Mouse (Mus musculus): ENCODE data around the gene Cdk13.

Cdk13 gene

GRCm38 (mm10) chr13:17804909-17805613 lies at the start of gene Cdk13:
Gene Cdk13 (minus strand): TSS chr13:17805097.
- peak; percentile 99 for DNase-seq

GRCm38 (mm10) chr13:17843336-17843735 lies 38.4 kb upstream of the Cdk13 start:
- DNase-seq = no peak

GRCm38 (mm10) chr13:17842756-17843155 lies 37.9 kb upstream of the Cdk13 start:
- no peak for DNase-seq

GRCm38 (mm10) chr13:17839137-17839536 lies 34.2 kb upstream of the Cdk13 start:
- no peak for DNase-seq

GRCm38 (mm10) chr13:17838484-17838851 lies 33.6 kb upstream of the Cdk13 start:
- peak; percentile 84 for DNase-seq

GRCm38 (mm10) chr13:17837610-17838483 lies 33.0 kb upstream of the Cdk13 start:
- peak; percentile 57 for DNase-seq

GRCm38 (mm10) chr13:17836808-17837207 lies 31.9 kb upstream of the Cdk13 start:
- DNase-seq = no peak

- DNase-seq = no peak
Measured at GRCm38 (mm10) chr13:17832940-17833339, 28.0 kb upstream of the Cdk13 start.

GRCm38 (mm10) chr13:17817226-17817625 lies 12.3 kb upstream of the Cdk13 start:
- no peak for DNase-seq

GRCm38 (mm10) chr13:17805614-17805975 lies 698 bp upstream of the Cdk13 start:
- DNase-seq = no peak

GRCm38 (mm10) chr13:17804058-17804841 lies 647 bp downstream of the Cdk13 start:
- DNase-seq = peak; percentile 60

GRCm38 (mm10) chr13:17803331-17804057 lies 1.4 kb downstream of the Cdk13 start:
- peak; percentile 87 for DNase-seq

GRCm38 (mm10) chr13:17802880-17803279 lies 2.0 kb downstream of the Cdk13 start:
- no peak for DNase-seq

GRCm38 (mm10) chr13:17799735-17800134 lies 5.2 kb downstream of the Cdk13 start:
- DNase-seq = no peak

GRCm38 (mm10) chr13:17795757-17796456 lies 9.0 kb downstream of the Cdk13 start:
- DNase-seq = no peak

GRCm38 (mm10) chr13:17783643-17784042 lies 21.3 kb downstream of the Cdk13 start:
- no peak for DNase-seq

- no peak for DNase-seq
Measured at GRCm38 (mm10) chr13:17779923-17780322, 25.0 kb downstream of the Cdk13 start.

GRCm38 (mm10) chr13:17776303-17776702 lies 28.6 kb downstream of the Cdk13 start:
- DNase-seq = no peak

- no peak for DNase-seq
Measured at GRCm38 (mm10) chr13:17775364-17775763, 29.5 kb downstream of the Cdk13 start.

GRCm38 (mm10) chr13:17773112-17773511 lies 31.8 kb downstream of the Cdk13 start:
- no peak for DNase-seq

GRCm38 (mm10) chr13:17772574-17772973 lies 32.3 kb downstream of the Cdk13 start:
- no peak for DNase-seq

- no peak for DNase-seq
Measured at GRCm38 (mm10) chr13:17762405-17762804, 42.5 kb downstream of the Cdk13 start.

Measured in lung, postnatal 10 days (tissue).